Mouse (Mus musculus) adrenal gland (tissue): Measurements from ENCODE around the gene Lrrk1.

Experiments used
- intact Hi-C: fragments of 180-260 bp; cut with DNase I; formaldehyde crosslinking; loops from one replicate; pipeline ENCODE4 v1.15.1; 2025

Gene Lrrk1

DNA sequence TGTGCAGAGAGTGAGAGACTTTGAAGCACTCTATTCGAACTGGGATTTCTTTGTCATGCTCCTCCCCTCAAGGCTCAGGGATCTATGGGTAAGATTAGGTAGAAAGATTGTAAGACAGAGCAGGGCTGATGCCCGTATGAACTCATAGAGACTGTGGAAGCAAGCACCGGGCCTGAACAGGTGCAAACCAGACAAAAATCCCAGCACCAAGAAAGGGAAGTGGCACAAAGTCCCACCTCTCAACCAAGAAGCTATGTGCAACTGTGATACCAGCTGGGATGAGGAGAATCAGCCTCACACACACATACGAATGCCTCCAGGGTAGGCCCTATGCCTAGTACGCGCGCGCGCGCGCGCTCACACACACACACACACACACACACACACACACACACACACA lies 2.3 kb downstream of the Lrrk1 start:
- intact Hi-C loops: loop anchor here (5.0 kb wide), 1 partner anchor 44 kb away; no protein-coding TSS in a partner anchor

DNA sequence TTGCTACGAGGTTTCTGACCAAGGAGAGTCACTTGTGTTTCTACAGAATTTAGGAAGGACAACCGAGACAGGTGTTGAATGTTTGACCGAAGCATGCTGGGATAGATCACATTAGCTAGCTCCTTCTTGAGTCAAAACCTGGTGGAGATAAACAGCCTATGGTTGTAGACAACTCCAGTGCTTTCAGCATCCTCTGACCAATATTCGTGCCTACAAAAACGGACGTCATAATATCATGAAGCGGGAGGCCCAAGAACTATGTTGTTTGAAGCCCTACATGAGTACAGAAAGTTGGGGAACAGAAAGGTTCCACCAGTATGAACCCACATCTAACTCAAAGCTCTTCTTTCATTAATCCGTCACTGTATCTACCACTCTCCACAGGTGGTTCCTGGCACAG lies 3.3 kb downstream of the Lrrk1 start:
- intact Hi-C loops: loop anchor here (5.0 kb wide), 1 partner anchor 43 kb away; no protein-coding TSS in a partner anchor

GRCm38 (mm10) chr7:66384213-66384612 lies 3.9 kb downstream of the Lrrk1 start:
- intact Hi-C loops: no loop called here

GRCm38 (mm10) chr7:66376560-66376959 lies 11.6 kb downstream of the Lrrk1 start:
- intact Hi-C loops: no loop called here

GRCm38 (mm10) chr7:66375736-66376135 lies 12.4 kb downstream of the Lrrk1 start:
- intact Hi-C loops: no loop called here

- intact Hi-C loops: no loop called here
Observed at GRCm38 (mm10) chr7:66373391-66373790, 14.8 kb downstream of the Lrrk1 start.

DNA sequence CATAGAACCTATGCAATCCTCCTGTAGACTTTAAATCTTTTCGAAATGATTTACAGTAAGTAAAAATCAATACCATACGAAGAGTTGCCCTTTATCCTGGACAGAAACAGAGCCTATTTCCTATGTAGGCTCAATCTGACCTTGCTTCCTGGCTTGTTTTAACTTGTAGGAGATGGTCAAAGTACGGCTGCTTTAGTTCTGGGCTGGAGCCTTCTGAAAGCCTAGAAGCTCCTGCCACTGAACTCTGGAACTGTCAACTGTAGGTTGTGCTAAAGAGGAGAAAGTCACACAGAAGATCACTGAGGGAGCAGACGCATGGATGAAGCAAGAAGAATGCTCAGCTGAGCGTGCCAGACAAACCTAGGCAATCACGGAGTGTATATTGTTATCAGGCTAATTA lies 17.2 kb downstream of the Lrrk1 start:
- intact Hi-C loops: no loop called here

DNA sequence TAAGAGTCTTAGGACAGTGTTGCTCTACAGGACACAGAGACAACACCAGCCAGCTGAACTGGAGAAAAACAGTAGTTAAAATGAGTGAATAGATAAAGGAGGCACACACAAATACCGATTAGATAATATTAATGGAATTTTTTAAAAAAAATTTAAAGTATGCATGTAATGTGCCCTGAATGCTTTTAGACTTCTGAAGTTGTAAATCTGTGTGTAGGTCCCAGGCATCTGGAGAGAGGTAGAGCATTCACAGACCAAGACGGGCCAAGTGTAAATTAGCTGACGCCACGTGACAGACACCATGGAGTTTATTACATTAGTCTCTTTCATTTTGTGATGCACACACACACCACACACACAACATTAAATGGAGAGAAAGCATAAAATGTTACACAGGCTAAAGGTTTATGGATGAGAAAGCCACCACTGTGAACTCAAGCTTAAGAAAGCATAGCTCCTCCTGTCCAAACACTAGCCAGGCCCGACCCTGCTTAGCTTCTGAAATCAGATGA lies 18.2 kb downstream of the Lrrk1 start:
- intact Hi-C loops: no loop called here

- intact Hi-C loops: no loop called here
Observed at GRCm38 (mm10) chr7:66369071-66369933, 18.8 kb downstream of the Lrrk1 start.

- intact Hi-C loops: no loop called here
Observed at GRCm38 (mm10) chr7:66365904-66366303, 22.2 kb downstream of the Lrrk1 start, which contains the start of gene Gm10974. Gene Gm10974, plus strand, starts transcription at chr7:66365905.

GRCm38 (mm10) chr7:66365411-66365810 lies 22.7 kb downstream of the Lrrk1 start:
- intact Hi-C loops: no loop called here

- intact Hi-C loops: no loop called here
Observed at GRCm38 (mm10) chr7:66364491-66364890, 23.7 kb downstream of the Lrrk1 start.

GRCm38 (mm10) chr7:66359044-66359443 lies 29.1 kb downstream of the Lrrk1 start:
- intact Hi-C loops: no loop called here

DNA sequence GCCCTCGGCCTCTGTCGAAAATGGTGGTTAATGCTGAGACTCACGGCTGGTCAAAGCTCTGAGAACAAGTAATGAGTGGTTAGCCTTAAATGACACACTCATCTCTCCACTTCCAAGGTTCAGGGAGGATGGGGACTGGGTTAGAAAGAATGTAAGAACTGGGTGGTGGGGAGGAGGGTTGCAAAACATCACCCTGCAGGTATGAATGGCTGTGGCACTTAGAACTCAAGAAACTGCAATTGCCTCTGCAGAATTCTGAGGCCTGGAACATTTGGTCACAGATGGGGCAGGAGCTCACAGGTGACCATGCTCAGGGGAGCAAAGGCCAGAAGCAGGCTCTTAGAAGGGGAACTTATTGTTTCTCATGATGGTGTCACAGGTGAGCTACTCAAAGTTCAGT lies 29.7 kb downstream of the Lrrk1 start:
- intact Hi-C loops: no loop called here

- intact Hi-C loops: no loop called here
Observed at GRCm38 (mm10) chr7:66355791-66356522, 32.2 kb downstream of the Lrrk1 start.

GRCm38 (mm10) chr7:66354911-66355310 lies 33.2 kb downstream of the Lrrk1 start:
- intact Hi-C loops: no loop called here

- intact Hi-C loops: no loop called here
Observed at GRCm38 (mm10) chr7:66351074-66351473, 37.1 kb downstream of the Lrrk1 start.

DNA sequence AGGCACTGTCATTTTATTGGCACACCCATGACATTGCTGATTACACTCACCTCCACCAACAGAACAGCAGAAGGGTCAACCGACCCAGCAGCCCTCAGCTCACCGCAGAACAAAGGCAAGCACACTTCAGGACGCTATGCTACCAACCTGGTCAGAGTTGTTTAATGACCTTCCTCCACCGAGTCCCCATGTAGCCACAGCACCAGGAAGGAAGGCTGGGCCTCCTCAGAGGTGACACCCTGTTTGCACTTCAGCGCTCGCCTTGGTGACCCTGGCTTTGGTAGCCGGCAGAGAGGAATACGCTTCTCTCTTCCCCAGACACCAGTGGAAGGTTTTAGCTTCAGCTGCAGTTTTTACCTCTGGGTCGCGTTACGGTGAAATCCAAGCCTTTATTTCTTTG lies 38.5 kb downstream of the Lrrk1 start:
- intact Hi-C loops: loop anchor here (5.0 kb wide), 1 partner anchor 37 kb away; no protein-coding TSS in a partner anchor

- intact Hi-C loops: loop anchor here (5.0 kb wide), 1 partner anchor 36 kb away; no protein-coding TSS in a partner anchor
Observed at GRCm38 (mm10) chr7:66348588-66348987, 39.6 kb downstream of the Lrrk1 start.

DNA sequence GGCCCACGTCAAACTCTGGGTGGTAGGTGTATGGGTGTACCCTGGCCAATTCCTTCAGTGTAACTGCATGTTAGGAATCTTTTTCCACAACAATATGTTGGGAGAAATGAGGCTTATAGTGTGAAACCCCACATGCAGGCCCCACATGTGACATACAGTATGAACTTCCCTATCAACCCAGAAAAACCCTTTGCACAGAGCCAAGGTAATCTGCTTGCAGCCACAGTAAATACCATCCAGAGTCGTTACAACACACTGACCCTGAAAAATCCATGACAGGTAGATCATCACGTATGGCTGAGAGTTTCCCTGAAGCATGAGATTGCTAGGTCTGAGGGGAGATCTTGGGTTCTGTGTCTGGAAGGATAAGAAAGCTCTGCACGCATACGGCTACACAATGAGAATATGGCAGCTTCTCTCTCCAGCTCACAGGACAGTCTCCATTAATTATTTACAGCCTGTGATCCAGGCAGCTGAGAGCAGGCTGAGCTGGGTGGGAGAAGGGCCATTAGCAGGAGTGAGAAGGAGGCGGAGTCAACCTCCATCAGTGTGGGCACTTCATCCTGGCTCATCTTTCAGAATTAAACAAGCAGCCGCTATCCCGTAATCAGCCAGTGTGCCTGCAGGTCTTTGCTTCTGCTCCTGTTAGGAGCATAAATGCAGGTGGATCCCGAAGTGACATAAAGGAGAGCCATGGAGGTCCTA lies 41.0 kb downstream of the Lrrk1 start:
- intact Hi-C loops: loop anchor here (5.0 kb wide), 1 partner anchor 35 kb away; no protein-coding TSS in a partner anchor

GRCm38 (mm10) chr7:66343307-66343706 lies 44.8 kb downstream of the Lrrk1 start:
- intact Hi-C loops: loop anchor here (5.0 kb wide), 1 partner anchor 44 kb away; the partner anchor contains the start of gene Lrrk1
